Mouse (Mus musculus) heart, postnatal 14 days (tissue): ENCODE measurements around the gene Hagh. TPM values are rescaled to one million over a fixed set of nuclear protein-coding genes. Genes with fewer than 3 reads are reported as not detected.

Experiments used
- DNase-seq, 2 experiments: peaks; one replicate each; pipeline ENCODE4 v3.0.0; 2021 to 2022
- intact Hi-C: fragments of 180-260 bp; cut with DNase I; formaldehyde crosslinking; loops from one replicate; pipeline ENCODE4 v1.15.1; 2025
- total RNA-seq, 2 experiments: library from RNA; stranded (reverse); gene quantifications; 2 replicates each; pipeline ENCODE4 v1.2.3; 2021

The Hagh gene
- total RNA-seq, 2 experiments from 2014 or later = 109 to 122 TPM

DNA sequence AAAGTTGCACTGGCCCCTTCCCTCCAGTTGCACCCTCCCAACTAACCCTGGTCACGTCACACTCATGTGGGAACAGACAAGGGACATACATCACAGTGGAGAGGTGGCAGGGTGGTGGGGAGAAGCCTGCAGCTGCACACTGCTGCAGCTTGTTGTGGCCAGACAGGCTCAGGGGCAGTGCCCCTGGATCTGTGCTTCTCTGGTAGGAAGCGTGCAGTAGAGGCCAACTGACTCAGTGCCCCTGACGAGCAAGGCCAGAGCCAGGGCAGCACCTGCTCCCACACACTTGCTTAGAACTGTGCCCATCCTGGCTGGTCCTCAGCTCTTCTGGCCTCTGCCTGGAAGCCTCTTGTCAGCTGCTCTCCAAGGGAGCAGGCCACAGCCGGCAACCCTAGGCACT is 57.7 kb downstream of the Hagh start:
- intact Hi-C loops = no loop called here
- no peak for DNase-seq

DNA sequence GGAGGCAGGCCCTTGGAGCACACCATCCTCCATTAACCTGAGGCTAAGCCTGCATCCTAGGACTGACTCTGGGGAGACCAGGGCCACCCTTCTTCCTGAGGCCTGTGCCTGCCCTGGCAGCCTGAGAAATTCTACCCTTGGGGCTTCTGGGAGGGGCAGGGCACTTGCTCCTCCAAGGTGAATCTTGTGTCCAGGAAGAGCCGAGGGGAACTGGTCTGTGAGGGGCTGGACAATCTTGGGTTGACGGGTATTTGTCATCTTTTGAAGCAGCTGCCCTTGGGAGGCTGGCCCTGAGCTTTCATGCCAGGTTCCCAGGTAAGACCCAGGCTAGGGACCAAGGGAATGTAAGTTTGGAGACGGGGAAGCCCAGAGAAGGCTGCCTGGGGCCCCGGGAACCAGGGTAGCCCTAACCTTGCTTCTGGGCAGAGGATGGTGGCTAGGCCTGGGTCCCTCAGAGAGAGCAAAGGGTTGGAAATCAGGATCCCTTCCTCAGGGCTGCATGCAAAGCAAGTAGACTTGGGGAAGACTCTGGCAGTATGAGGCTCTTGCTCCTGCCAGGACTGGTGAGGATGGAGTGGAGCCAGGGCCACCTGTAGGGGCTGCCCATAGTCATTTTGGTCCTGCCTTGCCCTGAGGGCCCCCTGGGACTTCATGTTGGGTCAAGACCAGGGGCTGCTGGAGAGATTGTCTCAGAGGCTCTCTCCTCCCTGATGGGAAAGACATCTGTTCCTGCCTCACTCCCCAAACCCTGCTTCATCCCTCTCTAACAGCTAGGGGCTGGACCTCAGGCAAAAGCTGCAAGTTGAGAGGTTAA is 58.3 kb downstream of the Hagh start:
- DNase-seq = no peak
- intact Hi-C loops = no loop called here

DNA sequence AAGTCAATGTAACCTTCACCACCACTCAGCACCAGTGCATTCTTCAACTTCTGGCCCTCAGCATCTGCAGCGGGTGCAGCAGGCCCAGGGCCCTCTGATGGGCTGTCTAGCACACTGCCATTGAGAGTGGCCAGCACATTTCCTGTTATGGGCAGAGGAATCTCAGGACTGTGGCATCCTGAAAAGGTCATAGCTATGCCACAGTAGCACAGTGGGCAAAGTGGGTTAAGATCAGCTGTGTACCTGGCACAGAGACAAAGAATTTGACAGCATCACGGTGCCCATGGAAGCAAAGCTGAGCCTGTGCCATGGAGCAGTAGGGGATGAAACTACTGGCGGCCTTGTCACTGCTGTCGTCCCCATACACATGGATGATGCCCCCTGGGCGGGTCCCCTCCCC is 59.2 kb downstream of the Hagh start:
- intact Hi-C loops = no loop called here
- peak in 1 of 2 experiments; percentile 65 for DNase-seq

DNA sequence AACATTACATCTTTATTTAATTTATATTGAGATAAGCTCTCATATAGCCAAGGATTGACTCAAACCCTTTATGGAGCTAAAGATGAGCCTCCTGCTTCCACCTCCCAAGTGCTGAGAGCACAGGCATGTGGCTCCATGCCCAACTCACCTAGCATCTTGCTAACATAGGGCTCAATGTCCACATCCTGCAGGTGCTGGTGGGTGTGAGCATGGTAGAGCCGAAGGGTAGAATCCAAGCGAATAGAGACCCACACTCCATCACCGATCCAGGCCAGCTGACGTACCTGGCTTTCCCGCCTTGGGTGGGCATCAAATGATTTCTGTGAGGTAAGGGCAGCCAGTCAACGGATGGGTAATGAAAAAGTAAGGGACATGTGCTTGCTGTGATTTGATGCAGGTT is 60.1 kb downstream of the Hagh start:
- DNase-seq = no peak
- intact Hi-C loops = no loop called here

DNA sequence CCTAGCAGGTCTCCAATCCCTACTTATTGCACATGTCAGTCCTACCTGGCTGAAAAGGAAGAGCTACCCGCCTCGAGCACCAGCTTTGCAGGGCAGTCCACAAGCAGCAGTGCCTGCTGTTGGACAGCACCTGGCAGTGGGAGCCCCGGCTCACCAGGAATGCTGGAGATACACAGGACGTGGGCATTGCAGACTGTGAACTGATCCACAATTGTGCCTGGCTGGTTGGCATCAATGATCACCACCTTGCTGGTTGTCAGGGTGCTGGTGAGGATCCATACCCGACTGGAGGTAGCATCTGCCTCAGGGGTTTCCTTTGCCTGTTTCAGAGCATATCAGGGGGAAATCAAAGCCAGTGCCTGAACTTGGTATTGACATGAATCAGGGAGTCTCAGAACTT is 62.2 kb downstream of the Hagh start:
- no peak for DNase-seq
- intact Hi-C loops = no loop called here

DNA sequence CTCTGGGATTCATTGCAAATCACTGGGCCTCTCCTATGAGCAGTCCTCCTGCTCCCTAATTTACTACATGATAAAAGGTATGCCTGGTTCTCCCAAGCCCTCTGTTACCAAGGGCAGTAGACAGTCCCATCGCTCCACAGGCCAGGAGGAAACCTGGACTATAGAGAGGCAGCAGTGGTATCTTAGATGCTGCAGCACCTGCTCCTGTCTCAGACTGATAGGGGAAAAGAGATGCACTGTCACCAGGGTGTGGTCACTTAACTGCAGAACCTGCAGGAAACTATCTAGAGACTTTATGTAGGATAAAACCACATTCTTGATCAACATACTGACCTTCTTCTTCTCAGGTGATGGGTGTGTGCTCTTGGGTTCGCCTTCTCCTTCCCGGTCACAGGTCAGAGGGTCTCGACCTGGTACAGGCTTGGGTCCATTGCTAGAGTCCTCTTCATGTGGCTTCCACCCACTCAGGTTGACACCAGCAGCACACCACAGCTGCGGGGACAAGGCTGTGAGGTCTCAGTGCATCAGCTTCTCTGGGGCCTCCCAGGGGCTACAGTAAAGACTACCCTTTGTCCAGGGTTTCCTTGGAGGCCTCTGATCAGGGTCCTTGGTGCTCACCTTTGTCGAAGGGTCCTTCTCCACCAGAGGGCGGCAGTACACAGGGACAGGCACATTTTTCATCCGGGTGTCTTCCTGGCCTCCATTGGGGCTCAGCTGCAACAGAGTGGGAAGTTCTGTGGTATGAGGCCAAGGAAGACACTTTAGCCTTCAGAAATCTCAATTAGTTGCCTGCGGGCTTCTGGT is 62.9 kb downstream of the Hagh start:
- intact Hi-C loops = no loop called here
- no peak for DNase-seq

DNA sequence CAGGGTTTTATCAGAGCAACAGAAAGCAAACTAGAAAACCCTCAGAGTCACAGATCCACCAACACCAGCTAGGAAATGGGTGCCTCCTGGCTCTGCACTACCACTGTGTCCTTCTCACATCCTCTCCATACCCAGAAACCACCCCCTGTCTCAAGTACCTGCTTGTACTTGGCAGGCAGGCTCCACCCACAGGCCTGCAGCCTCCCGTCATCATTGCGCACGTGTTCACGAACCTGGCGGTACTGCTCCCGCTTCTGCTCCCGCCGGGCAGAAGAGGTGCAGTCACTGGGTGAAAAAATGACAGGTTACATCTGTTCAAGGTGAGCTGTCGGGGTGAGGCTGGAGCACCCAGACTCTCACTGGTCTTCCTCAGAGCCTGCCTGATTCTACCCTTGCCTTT is 63.8 kb downstream of the Hagh start:
- no peak for DNase-seq
- intact Hi-C loops = no loop called here

DNA sequence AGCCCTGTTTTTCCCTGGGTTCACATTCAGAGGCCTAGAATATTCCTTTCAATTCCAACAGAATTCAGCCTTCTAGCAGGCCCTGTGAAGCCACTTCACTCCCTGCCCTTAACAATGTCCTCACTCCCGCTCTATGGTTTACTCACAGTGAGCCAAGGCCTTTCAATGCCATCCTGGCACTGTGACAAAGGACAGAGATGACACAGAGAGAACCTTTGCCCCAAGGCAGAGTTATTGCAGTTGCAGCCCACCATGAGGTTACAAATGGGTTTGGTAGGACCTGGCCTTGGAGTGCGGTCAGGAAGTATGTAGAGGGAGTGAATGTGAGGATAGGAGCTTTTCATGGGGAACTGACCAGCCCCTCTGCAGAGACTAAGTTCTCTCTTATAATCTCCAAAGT is 67.6 kb downstream of the Hagh start:
- DNase-seq = no peak
- intact Hi-C loops = no loop called here

DNA sequence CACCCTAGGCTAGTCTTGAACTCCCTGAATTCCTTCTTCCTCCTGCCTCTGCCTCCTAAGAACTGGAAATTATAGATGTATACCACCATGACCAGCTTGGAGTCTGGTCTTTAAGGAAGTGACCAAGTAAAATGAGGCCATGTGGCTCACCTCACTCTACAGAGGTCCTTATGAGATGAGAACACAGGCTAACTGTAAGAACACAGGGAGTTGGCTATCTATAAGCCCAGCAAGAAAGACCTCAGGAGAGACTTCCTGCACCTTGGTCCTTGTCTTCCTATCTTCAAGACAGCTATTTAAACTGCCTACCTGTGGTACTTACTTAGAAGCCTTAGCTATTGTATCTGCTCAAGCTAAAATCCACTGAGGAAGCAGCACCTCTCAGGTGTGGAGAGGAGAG is 74.0 kb downstream of the Hagh start:
- intact Hi-C loops = no loop called here

More for the DNA sequence above, 74.0 kb downstream of the Hagh start:
- no peak for DNase-seq

Other genes starting within 250 kb of the Hagh start
- gene Tsc2, start 207.5 kb upstream of the Hagh start, total RNA-seq = 10 to 100 TPM; 76.7 to 88.2 TPM
- 1 to 10 TPM; 2.1 to 4.1 TPM for gene Nthl1, start 207.5 kb upstream of the Hagh start, total RNA-seq
- gene Slc9a3r2, start 189.8 kb upstream of the Hagh start, total RNA-seq = 100 to 1,000 TPM; 134 TPM
- not detected for gene Npw, start 181.7 kb upstream of the Hagh start, total RNA-seq
- 10 to 100 TPM; 20.2 to 21.6 TPM for gene Zfp598, start 170.5 kb upstream of the Hagh start, total RNA-seq
- gene Syngr3, start 150.2 kb upstream of the Hagh start, total RNA-seq = under 1 TPM in 1 of 2 experiments, not detected in 1; 0.12 TPM
- 10 to 100 TPM; 15.9 to 16.2 TPM for gene Gfer, start 144.0 kb upstream of the Hagh start, total RNA-seq
- 1 to 10 TPM in 1 of 2 experiments, under 1 TPM in 1; 0.96 to 1.0 TPM for gene Noxo1, start 143.9 kb upstream of the Hagh start, total RNA-seq
- 10 to 100 TPM; 16.8 to 19.5 TPM for gene Tbl3, start 132.5 kb upstream of the Hagh start, total RNA-seq
- gene Rnf151, start 122.1 kb upstream of the Hagh start, total RNA-seq = not detected
- gene Rps2, start 122.0 kb upstream of the Hagh start, total RNA-seq = 100 to 1,000 TPM; 673 to 751 TPM
- 100 to 1,000 TPM; 939 to 954 TPM for gene Ndufb10, start 115.7 kb upstream of the Hagh start, total RNA-seq
- gene Rpl3l, start 112.3 kb upstream of the Hagh start, total RNA-seq = 100 to 1,000 TPM; 186 to 197 TPM
- 100 to 1,000 TPM; 214 TPM for gene Msrb1, start 103.5 kb upstream of the Hagh start, total RNA-seq
- under 1 TPM in 1 of 2 experiments, not detected in 1; 0.29 TPM for gene Hs3st6, start 87.2 kb upstream of the Hagh start, total RNA-seq
- not detected for gene Meiob, start 35.9 kb upstream of the Hagh start, total RNA-seq
- 10 to 100 TPM; 70.8 to 78.1 TPM for gene Fahd1, start 10.2 kb downstream of the Hagh start, total RNA-seq
- gene Igfals, start 25.9 kb downstream of the Hagh start, total RNA-seq = 1 to 10 TPM; 8.3 to 8.4 TPM
- gene Nubp2, start 46.2 kb downstream of the Hagh start, total RNA-seq = 10 to 100 TPM; 19.9 to 21.8 TPM
- gene Spsb3, start 46.5 kb downstream of the Hagh start, total RNA-seq = 10 to 100 TPM; 32.4 to 39.3 TPM
- gene Eme2, start 54.9 kb downstream of the Hagh start, total RNA-seq = 10 to 100 TPM; 17.5 to 17.9 TPM
- 100 to 1,000 TPM; 108 to 115 TPM for gene Mrps34, start 55.0 kb downstream of the Hagh start, total RNA-seq
- gene Nme3, start 56.4 kb downstream of the Hagh start, total RNA-seq = 10 to 100 TPM; 41.5 to 43.7 TPM
- gene Mapk8ip3, start 96.8 kb downstream of the Hagh start, total RNA-seq = 10 to 100 TPM; 66.2 to 70.4 TPM
- 10 to 100 TPM in 1 of 2 experiments, 1 to 10 TPM in 1; 7.5 to 11.1 TPM for gene Jpt2, start 120.5 kb downstream of the Hagh start, total RNA-seq
- 10 to 100 TPM; 14.5 to 14.6 TPM for gene Cramp1l, start 175.6 kb downstream of the Hagh start, total RNA-seq
- gene Ift140, start 175.9 kb downstream of the Hagh start, total RNA-seq = 1 to 10 TPM; 6.3 to 7.3 TPM
- gene Tmem204, start 243.4 kb downstream of the Hagh start, total RNA-seq = 10 to 100 TPM; 35.5 to 39.1 TPM